Mouse (Mus musculus) intestine, embryonic 16.5 days (tissue): ENCODE results near the gene Twist2. TPM values are rescaled to one million over a fixed set of nuclear protein-coding genes. Genes with fewer than 3 reads are reported as not detected.

Source experiments
- ATAC-seq: fragments of 200-750 bp; cut with Nextera tagmentation; 2 replicates; pipeline ENCODE4 v1.8.0; 2017; ENCODE audit warnings: moderate TSS enrichment, moderate library complexity
- H3K27ac ChIP-seq: fragments of 300-500 bp; sonication (generic); 2 replicates; pipeline ENCODE4 v1.5.1; 2014; ENCODE audit warnings: mild to moderate bottlenecking, low read length
- H3K27me3 ChIP-seq: fragments of 300-500 bp; sonication (generic); replicated peaks from 2 replicates; pipeline ENCODE4 v1.6.1; 2014; ENCODE audit warnings: low read length, control low read depth, mixed read lengths; ENCODE audit not compliant: control insufficient read depth, insufficient read depth
- H3K36me3 ChIP-seq: fragments of 300-500 bp; sonication (generic); 2 replicates; pipeline ENCODE4 v1.6.1; 2014; ENCODE audit warnings: low read length, control low read depth; ENCODE audit not compliant: control insufficient read depth, insufficient read depth
- H3K4me1 ChIP-seq: fragments of 300-500 bp; sonication (generic); 2 replicates; pipeline ENCODE4 v1.6.1; 2014; ENCODE audit warnings: low read length, control low read depth, mixed read lengths; ENCODE audit not compliant: control insufficient read depth, insufficient read depth
- H3K4me2 ChIP-seq: fragments of 300-500 bp; sonication (generic); 2 replicates; pipeline ENCODE4 v1.6.1; 2014; ENCODE audit warnings: low read depth, low read length, control low read depth
- H3K4me3 ChIP-seq: fragments of 300-500 bp; sonication (generic); 2 replicates; pipeline ENCODE4 v1.5.1; 2014; ENCODE audit warnings: mild to moderate bottlenecking, low read length
- H3K9ac ChIP-seq: fragments of 300-500 bp; sonication (generic); 2 replicates; pipeline ENCODE4 v1.6.1; 2014; ENCODE audit warnings: low read depth, low read length
- H3K9me3 ChIP-seq: fragments of 300-500 bp; sonication (generic); 2 replicates; pipeline ENCODE4 v1.6.1; 2016; ENCODE audit warnings: low read length, control low read depth; ENCODE audit not compliant: control insufficient read depth
- WGBS: fragments of 180-500 bp; shearing (Covaris S2); extraction: QIAGEN DNeasy Blood & Tissue Kit; methylation state at CpG from one replicate; pipeline ENCODE4 v1.1.7; 2014; 5-methylcytosine and 5-hydroxymethylcytosine counted together
- polyA plus RNA-seq: library from polyadenylated mRNA; unstranded; fragments of >200 nt; fragmentation: Nextera tagmentation; extraction: Ambion mirVana; gene quantifications from 2 replicates; pipeline ENCODE4 v1.2.1, GENCODE M21; 2015

The Twist2 gene
- polyA plus RNA-seq, 1 experiment from 2014 or later = 5.1 TPM

DNA sequence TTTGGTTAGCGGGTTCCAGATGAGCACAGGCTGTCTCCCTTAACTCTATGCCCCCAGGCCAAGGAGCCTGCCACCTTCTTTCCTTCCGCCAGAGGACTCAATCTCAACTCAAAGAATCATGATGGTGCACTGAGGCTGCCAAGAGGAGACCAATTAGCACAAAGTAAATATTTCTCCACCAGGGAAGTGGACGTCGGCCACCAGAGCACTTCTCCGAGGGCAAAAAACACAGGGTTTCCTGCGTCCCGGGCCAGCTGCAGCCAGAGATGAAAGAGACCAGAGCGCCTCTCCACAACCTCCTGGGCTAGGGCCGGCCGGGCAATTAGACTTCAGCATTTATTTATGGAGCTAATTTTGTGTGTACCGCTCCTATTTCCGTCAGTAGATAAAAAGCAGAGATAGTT is 31.0 kb upstream of the Twist2 start:
- H3K4me2 ChIP-seq = peak overlapping the region; percentile 16; the same call in 1 of the 2 replicates
- ATAC-seq = no peak

DNA sequence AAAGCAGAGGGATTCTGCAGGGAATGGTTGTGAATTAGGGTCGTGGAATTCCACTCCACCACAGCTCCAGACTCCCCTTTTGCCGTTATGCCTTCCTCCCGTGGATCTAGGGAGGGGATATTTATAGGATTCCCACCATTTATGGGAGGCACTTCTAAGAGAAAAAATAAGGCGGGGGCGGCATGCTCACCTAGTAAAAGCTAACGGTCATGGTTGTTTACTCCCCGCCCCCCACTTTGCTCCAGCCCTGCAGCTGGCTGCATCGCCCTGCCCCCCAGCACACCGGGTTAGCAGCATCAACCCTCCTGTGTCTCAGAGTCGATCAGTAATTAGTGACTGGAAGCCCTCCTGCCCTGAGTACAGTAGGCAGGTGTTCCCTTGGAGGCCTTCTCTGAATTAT is 30.6 kb upstream of the Twist2 start:
- Histone ChIP-seq H3K9me3 (no peaks in the 10 kb centered on the region), H3K27me3 (no peaks in the 10 kb centered on the region), H3K4me2 (peak overlapping the region; percentile 16; the same call in 1 of the 2 replicates), H3K27ac (no peak overlapping the region), H3K4me3 (no peak overlapping the region), H3K9ac (no peak overlapping the region), H3K36me3 (no peaks in the 10 kb centered on the region), H3K4me1 (peaks cover 10% of the 10 kb centered on the region; the same call in 1 of the 2 replicates)
- 10% methylated on average over 10 of the region's 10 CpGs for WGBS
- no peak for ATAC-seq

More for the DNA sequence above, 31.0 kb upstream of the Twist2 start:
- no peak overlapping the region for H3K4me3 ChIP-seq
- peaks cover 10% of the 10 kb centered on the region; the same call in 1 of the 2 replicates for H3K4me1 ChIP-seq
- H3K36me3 ChIP-seq = no peaks in the 10 kb centered on the region
- no peaks in the 10 kb centered on the region for H3K9me3 ChIP-seq
- no peaks in the 10 kb centered on the region for H3K27me3 ChIP-seq
- no peak overlapping the region for H3K27ac ChIP-seq
- no peak overlapping the region for H3K9ac ChIP-seq
- 12% methylated on average over 12 of the region's 12 CpGs for WGBS

DNA sequence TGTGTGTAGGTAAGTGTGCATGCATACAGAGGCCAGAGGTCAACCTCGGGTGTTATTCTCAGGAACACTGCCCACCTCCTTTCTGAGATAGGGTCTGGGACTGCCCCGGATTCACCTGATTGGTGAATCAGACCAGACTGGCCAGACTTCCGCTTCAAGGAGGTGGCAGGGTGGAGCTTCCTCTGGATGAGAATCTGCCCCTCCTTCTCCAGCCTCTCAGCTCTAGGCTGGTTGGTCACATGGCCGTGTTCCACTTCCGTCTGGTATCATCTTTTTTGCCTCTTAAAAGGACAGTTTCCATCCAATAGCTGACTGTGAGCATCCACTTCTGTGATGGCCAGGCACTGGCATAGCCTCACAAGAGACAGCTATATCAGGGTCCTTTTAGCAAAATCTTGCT is 24.3 kb upstream of the Twist2 start:
- H3K4me3 ChIP-seq = no peak overlapping the region
- 77% methylated on average over 5 of the region's 5 CpGs for WGBS
- no peaks in the 10 kb centered on the region for H3K4me1 ChIP-seq
- H3K36me3 ChIP-seq = no peaks in the 10 kb centered on the region
- H3K9ac ChIP-seq = no peak overlapping the region
- no peak overlapping the region for H3K4me2 ChIP-seq
- H3K27ac ChIP-seq = no peak overlapping the region
- no peaks in the 10 kb centered on the region for H3K27me3 ChIP-seq
- no peaks in the 10 kb centered on the region for H3K9me3 ChIP-seq
- ATAC-seq = no peak

DNA sequence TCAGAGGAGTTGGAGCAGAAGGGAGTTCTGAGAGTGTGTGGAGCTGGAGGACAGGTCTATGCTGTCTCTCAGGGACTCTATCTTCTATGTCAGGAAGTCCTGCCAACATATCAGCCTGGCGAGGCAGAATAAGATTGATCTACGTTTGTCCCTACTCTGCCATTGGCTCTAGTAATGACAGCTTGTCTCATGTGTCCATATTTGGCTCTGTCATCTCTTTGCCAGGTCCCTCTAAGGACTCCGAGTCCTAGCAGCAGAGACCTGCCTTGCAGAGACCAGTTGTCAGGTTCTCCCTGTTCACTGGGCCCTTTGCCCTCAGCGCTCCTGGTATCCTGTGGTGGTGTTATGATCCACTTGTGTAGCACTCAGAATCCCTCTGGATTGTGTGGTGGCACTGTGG is 21.4 kb upstream of the Twist2 start:
- H3K4me2 ChIP-seq = no peak overlapping the region
- no peaks in the 10 kb centered on the region for H3K4me1 ChIP-seq
- ATAC-seq = no peak
- H3K27me3 ChIP-seq = no peaks in the 10 kb centered on the region
- H3K27ac ChIP-seq = no peak overlapping the region
- no peaks in the 10 kb centered on the region for H3K9me3 ChIP-seq
- no peak overlapping the region for H3K9ac ChIP-seq
- no peak overlapping the region for H3K4me3 ChIP-seq
- no peaks in the 10 kb centered on the region for H3K36me3 ChIP-seq
- WGBS = 82% methylated on average over 4 of the region's 4 CpGs

DNA sequence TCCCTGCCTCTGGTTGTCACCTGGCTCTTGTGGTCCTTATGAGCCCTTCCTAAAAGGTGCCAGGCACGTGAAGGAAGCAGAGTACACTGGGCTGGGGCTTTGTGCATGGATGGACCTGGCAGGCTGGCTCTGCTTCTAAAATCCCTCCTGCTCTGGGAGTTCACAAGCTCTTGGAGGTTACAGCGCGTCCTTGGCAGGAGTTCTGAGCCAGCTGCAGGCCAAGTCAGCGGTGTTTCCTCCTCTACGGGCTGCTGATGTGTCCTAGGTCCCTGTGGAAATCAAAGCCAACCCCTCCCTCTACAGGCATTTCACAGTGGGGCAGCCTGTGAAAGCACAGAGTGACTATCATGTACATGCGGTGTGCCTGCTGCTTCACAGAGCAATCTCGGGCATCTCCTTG is 20.1 kb upstream of the Twist2 start:
- Histone ChIP-seq H3K4me2 (no peak overlapping the region), H3K27ac (no peak overlapping the region), H3K27me3 (no peaks in the 10 kb centered on the region), H3K36me3 (no peaks in the 10 kb centered on the region), H3K4me3 (no peak overlapping the region), H3K9me3 (no peaks in the 10 kb centered on the region), H3K9ac (no peak overlapping the region), H3K4me1 (no peaks in the 10 kb centered on the region)
- no peak for ATAC-seq
- 80% methylated on average over 7 of the region's 7 CpGs for WGBS

DNA sequence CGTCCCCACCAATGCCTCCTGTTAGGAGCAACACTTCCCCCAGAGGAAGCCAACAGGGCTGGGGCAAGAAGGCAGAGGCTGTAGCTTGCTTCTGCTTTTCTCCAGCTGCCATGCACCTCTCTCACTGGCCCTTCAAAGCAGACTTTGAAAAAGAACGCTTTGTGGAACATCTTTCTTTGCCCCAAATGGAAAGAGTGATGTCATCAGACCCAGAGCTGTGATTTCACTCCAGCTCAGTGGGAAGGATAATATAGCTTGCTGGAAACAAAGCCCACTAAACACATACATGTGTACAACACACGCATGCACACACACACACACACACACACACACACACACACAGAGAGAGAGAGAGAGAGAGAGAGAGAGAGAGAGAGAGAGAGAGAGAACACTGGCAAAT is 17.1 kb upstream of the Twist2 start:
- 78% methylated on average over 3 of the region's 3 CpGs for WGBS
- no peak overlapping the region for H3K4me2 ChIP-seq
- H3K36me3 ChIP-seq = no peaks in the 10 kb centered on the region
- no peak overlapping the region for H3K27ac ChIP-seq
- H3K4me1 ChIP-seq = no peaks in the 10 kb centered on the region
- no peaks in the 10 kb centered on the region for H3K27me3 ChIP-seq
- no peak overlapping the region for H3K9ac ChIP-seq
- no peak for ATAC-seq
- H3K9me3 ChIP-seq = no peaks in the 10 kb centered on the region; the same call in 1 of the 2 replicates
- H3K4me3 ChIP-seq = no peak overlapping the region

DNA sequence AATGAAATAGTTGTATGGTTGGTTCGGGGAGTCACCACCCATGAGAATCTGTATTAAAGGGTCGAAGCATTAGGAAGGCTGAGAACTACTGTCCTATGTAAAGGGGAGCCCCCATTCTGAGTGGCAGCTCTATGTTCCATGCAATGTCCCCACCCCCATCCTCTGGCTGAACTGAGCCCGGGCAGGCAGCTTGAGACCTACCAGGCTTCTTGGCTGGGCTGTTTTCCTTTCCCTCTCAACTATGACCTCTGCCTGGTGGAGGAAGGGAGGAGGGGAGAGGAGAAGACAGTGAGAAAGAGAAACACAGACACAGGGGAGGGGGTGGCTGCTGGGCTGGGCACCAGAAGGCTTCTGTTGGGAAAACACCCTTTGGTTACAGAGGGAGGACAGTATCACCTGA is 1.9 kb upstream of the Twist2 start:
- peaks cover 37% of the 10 kb centered on the region for H3K27me3 ChIP-seq
- no peak overlapping the region for H3K4me2 ChIP-seq
- H3K4me3 ChIP-seq = no peak overlapping the region
- ATAC-seq = no peak
- H3K4me1 ChIP-seq = 0 out of 2 replicates have a peak, but pooled peaks cover 4% of the 10 kb centered on the region
- no peak overlapping the region for H3K27ac ChIP-seq
- H3K9me3 ChIP-seq = no peaks in the 10 kb centered on the region
- 54% methylated on average over 3 of the region's 3 CpGs for WGBS
- no peak overlapping the region for H3K9ac ChIP-seq
- H3K36me3 ChIP-seq = no peaks in the 10 kb centered on the region

DNA sequence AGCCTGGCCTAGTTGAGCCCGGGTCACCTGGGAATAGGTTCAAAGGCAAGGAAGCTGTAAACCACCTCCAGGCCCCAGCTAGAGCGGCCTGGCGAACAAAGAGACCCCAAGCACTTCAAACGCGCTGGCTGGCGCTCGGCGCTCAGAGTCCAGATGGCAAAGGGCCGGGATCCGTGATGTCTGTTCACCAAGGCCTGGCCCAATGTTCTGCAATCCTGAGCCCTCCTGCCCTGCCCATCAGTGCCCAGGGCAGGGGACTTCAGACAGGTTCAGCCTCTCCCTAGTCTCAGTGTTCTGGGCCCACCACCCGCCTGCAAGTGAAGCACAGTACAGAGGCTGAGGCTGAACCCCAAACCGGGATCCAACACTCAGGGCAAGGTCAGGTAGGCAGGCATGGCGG is 913 bp upstream of the Twist2 start:
- no peak overlapping the region for H3K9ac ChIP-seq
- 47% methylated on average over 13 of the region's 13 CpGs for WGBS
- H3K4me2 ChIP-seq = peak overlapping the region; percentile 87
- no peaks in the 10 kb centered on the region for H3K36me3 ChIP-seq
- H3K27ac ChIP-seq = no peak overlapping the region
- no peak for ATAC-seq
- H3K27me3 ChIP-seq = peaks cover 37% of the 10 kb centered on the region
- H3K4me1 ChIP-seq = 0 out of 2 replicates have a peak, but pooled peaks cover 4% of the 10 kb centered on the region
- H3K9me3 ChIP-seq = no peaks in the 10 kb centered on the region
- peak overlapping the region; percentile 56 for H3K4me3 ChIP-seq

DNA sequence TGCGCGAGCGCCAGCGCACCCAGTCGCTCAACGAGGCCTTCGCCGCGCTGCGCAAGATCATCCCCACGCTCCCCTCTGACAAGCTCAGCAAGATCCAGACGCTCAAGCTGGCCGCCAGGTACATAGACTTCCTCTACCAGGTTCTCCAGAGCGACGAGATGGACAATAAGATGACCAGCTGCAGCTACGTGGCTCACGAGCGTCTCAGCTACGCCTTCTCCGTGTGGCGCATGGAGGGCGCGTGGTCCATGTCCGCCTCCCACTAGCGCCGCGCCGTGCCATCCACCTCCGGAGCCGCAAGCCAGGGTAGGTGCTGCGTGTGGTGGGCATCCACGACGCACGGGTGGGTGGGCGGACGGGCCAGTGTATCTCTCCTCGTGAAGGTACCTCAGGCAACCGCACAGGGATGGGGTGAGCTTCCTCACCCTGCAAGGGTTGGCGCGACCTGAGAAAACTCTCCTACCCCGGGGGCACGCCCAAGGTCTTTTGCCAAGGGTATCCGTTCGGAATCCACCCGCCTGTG is 644 bp downstream of the Twist2 start:
- H3K27me3 ChIP-seq = peaks cover 37% of the 10 kb centered on the region
- 0 out of 2 replicates have a peak, but pooled peaks cover 4% of the 10 kb centered on the region for H3K4me1 ChIP-seq
- peak overlapping the region; percentile 56 for H3K4me3 ChIP-seq
- H3K36me3 ChIP-seq = no peaks in the 10 kb centered on the region
- 2% methylated on average over 45 of the region's 45 CpGs for WGBS
- peak overlapping the region; percentile 66 for H3K9ac ChIP-seq
- H3K27ac ChIP-seq = peak overlapping the region; percentile 72; the same call in 1 of the 2 replicates
- H3K9me3 ChIP-seq = no peaks in the 10 kb centered on the region
- ATAC-seq = peak; percentile 22; the same call in 1 of the 2 replicates
- peak overlapping the region; percentile 87 for H3K4me2 ChIP-seq
